Mouse (Mus musculus) thymus, adult 18-20 months (tissue): ENCODE data around the gene L3hypdh.
"Not testable (repeated sequence)": the region's sequence is repeated elsewhere in the genome, so short reads cannot be mapped to it uniquely, and the experiment has no call there.

ENCODE experiments used
- DNase-seq, 2 experiments: peaks; one replicate each; pipeline ENCODE4 v3.0.0; 2022; ENCODE audit warnings: mixed read lengths in 2 of 2

L3hypdh gene

GRCm38 (mm10) chr12:72053303-72053702, 31.9 kb downstream of the L3hypdh start:
- DNase-seq: no peak

DNA sequence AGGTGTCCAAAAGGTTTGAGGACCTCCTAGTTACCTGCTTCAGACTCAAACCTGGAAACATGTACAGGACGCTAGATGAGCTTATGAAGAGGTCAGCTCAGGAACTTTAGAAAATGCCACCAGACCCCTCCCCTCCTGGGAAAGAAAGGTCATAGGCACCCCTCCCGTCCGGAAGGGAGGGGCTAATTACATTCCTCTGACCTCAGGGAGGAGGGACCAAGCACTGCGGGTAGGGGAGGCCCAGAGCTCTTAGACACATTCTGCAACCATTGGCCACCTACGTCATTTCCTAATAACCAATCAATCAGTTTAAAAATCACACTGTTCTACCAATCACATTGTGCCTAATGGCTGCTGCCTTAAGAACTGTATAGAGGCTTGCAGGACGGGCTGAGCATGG, 32.7 kb downstream of the L3hypdh start:
- no peak for DNase-seq

DNA sequence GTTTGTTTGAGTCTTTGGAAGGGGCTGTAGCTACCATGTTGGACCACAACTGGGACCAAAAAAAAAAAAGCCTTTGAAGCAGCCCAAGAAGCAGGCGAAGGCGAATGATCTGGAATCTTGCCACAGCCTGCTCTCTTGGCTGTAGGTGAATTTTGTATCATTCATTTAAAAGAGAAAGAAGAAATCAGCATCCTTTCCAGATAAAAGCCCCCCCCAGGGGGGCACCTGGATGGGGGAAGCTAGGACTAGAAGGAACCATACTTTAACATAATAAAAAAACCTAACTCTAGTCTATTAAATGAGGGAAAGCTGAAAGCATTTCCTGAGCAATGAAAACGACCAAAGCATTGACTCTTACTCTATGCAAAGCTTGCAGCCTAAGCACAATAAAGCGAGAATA, 34.4 kb downstream of the L3hypdh start:
- DNase-seq: no peak

- DNase-seq: not testable (repeated sequence)
These were observed 35.1 kb downstream of the L3hypdh start for GRCm38 (mm10) chr12:72050156-72050555.

GRCm38 (mm10) chr12:72047513-72047912, 37.7 kb downstream of the L3hypdh start:
- DNase-seq: no peak

- no peak for DNase-seq
These were observed 44.0 kb downstream of the L3hypdh start for GRCm38 (mm10) chr12:72041238-72041637.

GRCm38 (mm10) chr12:72039501-72039900, 45.7 kb downstream of the L3hypdh start:
- no peak for DNase-seq

DNA sequence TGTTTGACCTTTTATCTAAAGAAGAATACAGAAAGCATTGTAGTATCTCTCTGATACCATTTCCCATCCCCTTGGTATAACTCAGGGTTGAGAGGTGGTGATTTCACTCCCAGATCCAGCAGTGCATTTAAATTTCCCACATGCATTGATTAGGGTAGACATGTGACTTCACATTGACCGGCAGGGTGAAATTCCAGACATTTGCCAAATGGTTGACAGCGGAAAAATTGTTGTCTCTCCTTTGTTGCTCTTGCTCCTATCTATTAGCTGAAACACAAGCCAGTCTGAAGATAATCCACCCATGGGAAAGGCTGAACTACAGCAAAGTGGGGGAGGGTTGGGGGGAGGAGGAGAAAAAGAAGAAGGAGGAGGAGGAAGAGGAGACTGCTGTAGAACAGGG, 46.4 kb downstream of the L3hypdh start:
- no peak for DNase-seq

DNA sequence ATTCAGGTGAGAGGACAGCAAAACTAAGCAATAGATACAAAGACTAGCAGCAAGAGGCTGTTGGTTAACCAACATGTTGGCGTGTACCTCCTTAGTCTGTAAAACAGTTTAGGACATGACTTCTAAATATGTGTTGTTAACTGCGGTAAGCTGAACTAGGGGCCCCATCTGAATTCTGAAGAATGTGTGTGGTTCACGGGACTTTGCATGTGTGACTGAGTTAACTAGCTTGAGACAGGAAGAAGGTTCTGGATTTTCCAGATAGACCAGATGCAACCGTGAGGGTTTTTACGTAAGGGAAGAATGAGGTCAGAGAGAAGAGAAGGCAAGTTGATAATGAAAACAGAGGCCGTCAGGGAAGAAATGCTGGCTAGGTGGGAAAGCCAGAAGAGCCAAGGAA, 48.2 kb downstream of the L3hypdh start:
- no peak for DNase-seq

DNA sequence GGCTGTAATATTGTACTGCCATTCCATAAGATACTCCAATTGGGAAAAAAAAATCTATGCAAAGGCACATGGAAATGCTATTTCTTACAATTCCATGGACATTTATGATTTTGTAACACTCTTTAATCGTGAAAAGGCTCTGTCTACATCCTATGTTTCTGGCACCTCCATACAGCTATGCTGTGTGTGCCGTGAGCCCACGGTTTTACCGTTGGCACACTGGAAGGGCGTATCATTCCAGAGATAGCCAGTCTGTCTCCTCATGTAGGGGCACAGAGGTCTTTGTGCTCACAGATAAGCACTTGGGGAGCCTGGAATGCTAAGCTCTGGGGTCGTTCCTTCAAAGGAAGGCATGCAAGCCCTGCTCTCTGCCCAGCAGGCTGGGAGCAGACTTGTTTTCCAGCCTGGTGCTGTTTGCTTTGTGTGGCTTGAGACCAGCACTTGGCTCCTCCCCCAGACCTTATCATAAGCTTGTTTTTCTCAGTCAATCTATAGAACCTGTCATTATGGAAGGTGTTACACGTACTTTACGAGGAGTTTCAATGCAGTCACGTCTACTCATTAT, 49.1 kb downstream of the L3hypdh start:
- DNase-seq: no peak

- no peak for DNase-seq
These were observed 53.4 kb downstream of the L3hypdh start for GRCm38 (mm10) chr12:72031794-72032193.

DNA sequence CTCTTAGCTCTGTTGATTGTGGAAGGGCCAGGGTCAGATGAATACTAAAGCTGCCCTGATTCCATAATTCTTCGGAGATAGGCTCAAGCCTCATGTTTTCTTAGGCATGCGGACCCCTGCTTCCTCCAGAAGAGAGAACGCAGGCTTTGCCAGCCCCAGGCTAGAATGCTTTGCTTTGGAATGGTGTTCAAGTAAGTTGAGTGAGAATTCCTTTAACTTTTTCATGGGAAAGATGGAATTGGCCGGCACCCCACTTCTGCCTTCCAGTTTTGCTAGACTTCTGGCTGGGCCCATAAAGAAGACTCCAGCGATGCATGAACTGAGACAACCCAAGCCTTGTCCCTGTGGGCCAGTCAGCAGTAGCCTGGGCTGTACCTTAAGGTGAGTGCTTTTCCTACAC, 54.1 kb downstream of the L3hypdh start:
- no peak for DNase-seq

DNA sequence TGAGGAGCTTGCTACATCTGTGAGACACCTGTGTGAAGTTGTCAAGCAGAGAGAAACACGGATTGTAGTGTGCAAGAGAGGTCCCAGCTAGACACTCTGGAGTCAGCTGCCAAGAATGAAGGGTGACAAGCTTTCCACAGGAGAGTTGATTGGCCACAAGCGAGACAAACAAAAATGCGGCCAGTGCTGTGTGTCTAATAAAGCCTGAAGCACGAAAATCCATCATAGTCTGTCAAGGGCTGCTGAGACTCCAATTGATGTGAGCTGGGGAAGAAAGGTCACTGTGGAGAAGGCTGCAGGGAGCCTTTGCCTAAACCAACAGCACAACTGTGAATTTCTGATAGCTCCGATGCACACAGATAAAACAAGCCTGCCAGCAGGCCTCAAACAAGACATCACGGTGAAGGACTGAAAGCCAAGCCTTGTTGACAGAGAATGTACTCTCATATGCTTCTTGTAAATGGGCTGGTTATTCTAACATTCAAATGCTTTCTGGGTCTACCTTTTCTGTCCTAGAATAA, 59.9 kb downstream of the L3hypdh start:
- no peak for DNase-seq

GRCm38 (mm10) chr12:72023572-72023971, 61.7 kb downstream of the L3hypdh start:
- no peak for DNase-seq
